Comparison of ENCODE assay signal across 22 mouse cellular contexts in genomic region chr16:82232916-82233315, GRCm38 (mm10).
"Had no signal": no experiment of that assay in that cellular context is flagged by ENCODE, and none has a peak within 500 bp of the region (broad histone marks: within the 10 kb centered on the region; RNA-seq: fewer than 3 reads in every experiment).

No protein-coding gene starts in this region.

- ATAC-seq: hindbrain, embryonic 16.5 days; hindbrain, postnatal 0 days; inflammation-experienced regulatory T-cells, adult 6 months; intestine, embryonic 15.5 days; intestine, embryonic 16.5 days; intestine, postnatal 0 days had no signal

- DNase-seq: heart, postnatal 10 days; heart, postnatal 14 days; heart, postnatal 36 days; heart, postnatal 4 days; kidney, adult 11 months; kidney, adult 18-20 months; kidney, adult 2 months; kidney, adult 8-10 months; kidney, adult 9 months; kidney, postnatal 10 days; kidney, postnatal 14 days; kidney, postnatal 25 days; kidney, postnatal 36 days; kidney, postnatal 4 days; layer of hippocampus, adult 9-11 months; layer of hippocampus, postnatal 36 days had no signal
